Mouse (Mus musculus) stomach, postnatal 0 days (tissue): ENCODE measurements around the gene Hspb11.

Experiments used
- CTCF ChIP-seq: IDR thresholded peaks from 2 replicates; pipeline ENCODE4 v1.5.1; 2016; ENCODE audit warnings: antibody characterized with exemption, low read depth, mild to moderate bottlenecking, moderate library complexity
- EP300 ChIP-seq: optimal IDR thresholded peaks from 2 replicates; pipeline ENCODE3; 2016; ENCODE audit warnings: antibody characterized with exemption

GRCm38 (mm10) chr4:107246040-107246439 is 7.4 kb upstream of the Hspb11 start:
- TF ChIP-seq EP300 (no peak), CTCF (no peak)
